Mouse (Mus musculus): ENCODE data around the gene Tm7sf2. TPM values are rescaled to one million over a fixed set of nuclear protein-coding genes. Genes with fewer than 3 reads are reported as not detected.

The Tm7sf2 gene
- polyA plus RNA-seq, 1 experiment from 2014 or later: 42.6 TPM

- Histone ChIP-seq H3K36me3 (replicated peaks; ENCODE audit: insufficient read depth, low read length) (no peaks in the 10 kb centered on the region), H3K4me1 (ENCODE audit: insufficient read depth) (no peaks in the 10 kb centered on the region), H3K4me2 (ENCODE audit: low read depth, low read length) (no peak overlapping the region), H3K4me3 (ENCODE audit: low read depth, low read length) (no peak overlapping the region), H3K9me3 (ENCODE audit: low read length) (no peaks in the 10 kb centered on the region), H3K27ac (ENCODE audit: low read depth) (no peak overlapping the region), H3K9ac (replicated peaks) (no peak overlapping the region), H3K27me3 (ENCODE audit: insufficient read depth, low read length) (no peaks in the 10 kb centered on the region)
- DNase-seq (no peak), ATAC-seq (no peak)
- TF ChIP-seq EP300 (IDR thresholded peaks at IDR 0.05; ENCODE audit: low read depth) (no peak), CTCF (IDR thresholded peaks at IDR 0.05; ENCODE audit: low read depth) (no peak)
- 69% methylated on average over 6 of the region's 6 CpGs for WGBS (ENCODE audit: insufficient replicate concordance)
These were observed 39.2 kb downstream of the Tm7sf2 start for GRCm38 (mm10) chr19:6028991-6029390.

- no peak for ATAC-seq
- H3K4me3 ChIP-seq (ENCODE audit: low read depth, low read length): no peak overlapping the region
- no peak overlapping the region for H3K4me2 ChIP-seq (ENCODE audit: low read depth, low read length)
- TF ChIP-seq EP300 (IDR thresholded peaks at IDR 0.05; ENCODE audit: low read depth): no peak
- TF ChIP-seq CTCF (IDR thresholded peaks at IDR 0.05; ENCODE audit: low read depth): no peak
- H3K27me3 ChIP-seq (ENCODE audit: insufficient read depth, low read length): no peaks in the 10 kb centered on the region
- H3K9ac ChIP-seq (replicated peaks): no peak overlapping the region
- DNase-seq: no peak
- 0 out of 2 replicates have a peak, but pooled peaks cover under 1% of the 10 kb centered on the region for H3K4me1 ChIP-seq (ENCODE audit: insufficient read depth)
- no peaks in the 10 kb centered on the region for H3K9me3 ChIP-seq (ENCODE audit: low read length)
- 80% methylated on average over 7 of the region's 7 CpGs for WGBS (ENCODE audit: insufficient replicate concordance)
- H3K27ac ChIP-seq (ENCODE audit: low read depth): no peak overlapping the region
- no peaks in the 10 kb centered on the region for H3K36me3 ChIP-seq (replicated peaks; ENCODE audit: insufficient read depth, low read length)
These were observed 44.2 kb downstream of the Tm7sf2 start for GRCm38 (mm10) chr19:6023930-6024329.

GRCm38 (mm10) chr19:6023059-6023458 lies 45.1 kb downstream of the Tm7sf2 start:
- H3K27ac ChIP-seq (ENCODE audit: low read depth): no peak overlapping the region
- H3K36me3 ChIP-seq (replicated peaks; ENCODE audit: insufficient read depth, low read length): no peaks in the 10 kb centered on the region
- 77% methylated on average over 8 of the region's 8 CpGs for WGBS (ENCODE audit: insufficient replicate concordance)
- no peak for TF ChIP-seq EP300 (IDR thresholded peaks at IDR 0.05; ENCODE audit: low read depth)
- no peak for TF ChIP-seq CTCF (IDR thresholded peaks at IDR 0.05; ENCODE audit: low read depth)
- H3K27me3 ChIP-seq (ENCODE audit: insufficient read depth, low read length): no peaks in the 10 kb centered on the region
- no peak overlapping the region for H3K9ac ChIP-seq (replicated peaks)
- H3K9me3 ChIP-seq (ENCODE audit: low read length): no peaks in the 10 kb centered on the region
- no peak overlapping the region for H3K4me3 ChIP-seq (ENCODE audit: low read depth, low read length)
- DNase-seq: no peak
- peaks cover 8% of the 10 kb centered on the region; the same call in 1 of the 2 replicates for H3K4me1 ChIP-seq (ENCODE audit: insufficient read depth)
- no peak overlapping the region for H3K4me2 ChIP-seq (ENCODE audit: low read depth, low read length)
- no peak for ATAC-seq

- H3K4me3 ChIP-seq (ENCODE audit: low read depth, low read length): no peak overlapping the region
- TF ChIP-seq EP300 (IDR thresholded peaks at IDR 0.05; ENCODE audit: low read depth) (no peak), CTCF (IDR thresholded peaks at IDR 0.05; ENCODE audit: low read depth) (peak; percentile 32)
- 55% methylated on average over 3 of the region's 3 CpGs for WGBS (ENCODE audit: insufficient replicate concordance)
- no peak for ATAC-seq
- no peaks in the 10 kb centered on the region for H3K27me3 ChIP-seq (ENCODE audit: insufficient read depth, low read length)
- no peak for DNase-seq
- H3K9ac ChIP-seq (replicated peaks): no peak overlapping the region
- no peaks in the 10 kb centered on the region for H3K9me3 ChIP-seq (ENCODE audit: low read length)
- H3K4me2 ChIP-seq (ENCODE audit: low read depth, low read length): no peak overlapping the region
- H3K4me1 ChIP-seq (ENCODE audit: insufficient read depth): peaks cover 22% of the 10 kb centered on the region
- no peaks in the 10 kb centered on the region for H3K36me3 ChIP-seq (replicated peaks; ENCODE audit: insufficient read depth, low read length)
- no peak overlapping the region for H3K27ac ChIP-seq (ENCODE audit: low read depth)
These were observed 47.9 kb downstream of the Tm7sf2 start for GRCm38 (mm10) chr19:6020276-6020675.

GRCm38 (mm10) chr19:6018142-6019089 lies 49.8 kb downstream of the Tm7sf2 start:
- H3K4me1 ChIP-seq (ENCODE audit: insufficient read depth): peaks cover 36% of the 10 kb centered on the region
- no peaks in the 10 kb centered on the region for H3K36me3 ChIP-seq (replicated peaks; ENCODE audit: insufficient read depth, low read length)
- H3K9me3 ChIP-seq (ENCODE audit: low read length): no peaks in the 10 kb centered on the region
- 23% methylated on average over 15 of the region's 15 CpGs for WGBS (ENCODE audit: insufficient replicate concordance)
- H3K9ac ChIP-seq (replicated peaks): no peak overlapping the region
- no peak overlapping the region; the same call in 1 of the 2 replicates for H3K27ac ChIP-seq (ENCODE audit: low read depth)
- peak overlapping the region; percentile 7; the same call in 1 of the 2 replicates for H3K4me2 ChIP-seq (ENCODE audit: low read depth, low read length)
- no peaks in the 10 kb centered on the region for H3K27me3 ChIP-seq (ENCODE audit: insufficient read depth, low read length)
- 0 out of 2 replicates have a peak, but pooled peaks have one; percentile 25 for TF ChIP-seq EP300 (IDR thresholded peaks at IDR 0.05; ENCODE audit: low read depth)
- peak; percentile 98 for TF ChIP-seq CTCF (IDR thresholded peaks at IDR 0.05; ENCODE audit: low read depth)
- peak; percentile 93 for DNase-seq
- ATAC-seq: peak; percentile 46
- peak overlapping the region; percentile 32; the same call in 1 of the 2 replicates for H3K4me3 ChIP-seq (ENCODE audit: low read depth, low read length)

GRCm38 (mm10) chr19:6016532-6016931 lies 51.6 kb downstream of the Tm7sf2 start:
- Histone ChIP-seq H3K9ac (replicated peaks) (peak overlapping the region; percentile 80; the same call in 1 of the 2 replicates), H3K9me3 (ENCODE audit: low read length) (no peaks in the 10 kb centered on the region)

More at GRCm38 (mm10) chr19:6016532-6016931, 51.6 kb downstream of the Tm7sf2 start:
- no peak for DNase-seq
- peak overlapping the region; percentile 66; the same call in 1 of the 2 replicates for H3K4me3 ChIP-seq (ENCODE audit: low read depth, low read length)
- 54% methylated on average over 7 of the region's 7 CpGs for WGBS (ENCODE audit: insufficient replicate concordance)
- peak overlapping the region; percentile 93 for H3K4me2 ChIP-seq (ENCODE audit: low read depth, low read length)
- ATAC-seq: no peak
- no peak overlapping the region for H3K27ac ChIP-seq (ENCODE audit: low read depth)
- no peaks in the 10 kb centered on the region for H3K27me3 ChIP-seq (ENCODE audit: insufficient read depth, low read length)
- H3K36me3 ChIP-seq (replicated peaks; ENCODE audit: insufficient read depth, low read length): peaks cover 5% of the 10 kb centered on the region
- H3K4me1 ChIP-seq (ENCODE audit: insufficient read depth): peaks cover 36% of the 10 kb centered on the region
- peak; percentile 50 for TF ChIP-seq CTCF (IDR thresholded peaks at IDR 0.05; ENCODE audit: low read depth)
- TF ChIP-seq EP300 (IDR thresholded peaks at IDR 0.05; ENCODE audit: low read depth): no peak
